Mouse (Mus musculus): ENCODE measurements at regions not wholly inside any gene's neighbourhood (a gene's known extent, or its start where the extent isn't known, plus 50 kb on each side); places are given as distances from the start of the nearest gene placed in this dataset.
A peak's percentile ranks its signal among the peaks of the same experiment; 100 is the strongest.

DNA sequence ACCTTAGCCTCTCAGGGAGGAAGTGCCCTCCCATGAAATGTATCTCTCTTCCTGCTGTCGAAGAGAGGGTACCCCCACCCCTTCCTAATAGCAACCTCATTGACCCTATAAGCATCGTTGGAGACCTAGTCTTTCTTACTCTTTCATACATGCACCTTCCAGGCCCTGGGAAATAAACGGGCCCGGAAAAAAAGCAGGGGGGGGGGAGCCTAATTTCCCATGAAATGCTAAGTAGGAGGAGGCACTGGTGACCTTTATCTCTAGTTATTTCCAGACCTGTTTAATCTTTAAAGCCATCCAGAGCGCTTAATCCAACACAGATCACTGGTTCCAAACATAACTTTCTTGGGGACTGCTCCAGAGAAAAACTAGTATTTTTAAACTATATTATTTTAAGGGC is 260.5 kb upstream of the A1bg start:
- Histone ChIP-seq H3K9me3 (ENCODE audit: low read length) (no peaks in the 10 kb centered on the region; the same call in 1 of the 2 replicates), H3K4me1 (replicated peaks; ENCODE audit: low read depth, low read length) (0 out of 2 replicates have a peak, but pooled peaks cover 5% of the 10 kb centered on the region), H3K4me3 (replicated peaks; ENCODE audit: low read length) (no peak overlapping the region), H3K27me3 (ENCODE audit: insufficient read depth, low read length) (no peaks in the 10 kb centered on the region), H3K36me3 (ENCODE audit: insufficient read depth, low read length) (no peaks in the 10 kb centered on the region)
- TF ChIP-seq CTCF (conservative IDR thresholded peaks at IDR 0.05; ENCODE audit: low read length) (no peak), POU5F1 (IDR thresholded peaks at IDR 0.05; ENCODE audit: borderline replicate concordance, low read length) (no peak), NANOG (IDR thresholded peaks at IDR 0.05; ENCODE audit: borderline replicate concordance, low read length) (no peak)

DNA sequence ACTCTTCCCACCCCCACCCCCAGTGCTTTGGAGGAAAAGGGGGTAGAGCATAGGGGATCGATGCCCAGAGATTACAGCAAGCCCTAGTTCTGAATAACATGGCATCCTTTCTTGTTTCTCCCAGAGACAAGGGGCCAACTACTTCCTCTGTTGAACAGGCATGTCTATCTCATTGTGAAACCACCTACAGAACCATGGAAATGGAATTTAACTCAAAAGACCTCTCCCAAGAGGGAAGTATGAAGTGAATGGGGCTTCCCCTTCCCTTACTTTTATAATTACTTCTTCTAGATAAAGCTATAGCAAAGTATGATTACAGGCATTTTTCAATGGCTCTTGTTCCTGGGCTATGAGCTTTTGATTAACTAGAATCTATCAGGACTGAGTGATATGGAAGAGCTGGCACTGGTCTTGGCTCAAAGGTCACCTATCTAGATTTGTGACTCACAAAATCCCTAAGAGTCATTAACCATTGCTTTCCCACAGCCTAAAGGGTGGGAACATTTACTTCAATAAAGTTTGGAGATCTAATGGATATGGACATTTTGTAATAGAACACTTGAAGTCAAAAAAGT is 246.1 kb upstream of the A1bg start:
- TF ChIP-seq POU5F1 (IDR thresholded peaks at IDR 0.05; ENCODE audit: borderline replicate concordance, low read length) (no peak), CTCF (conservative IDR thresholded peaks at IDR 0.05; ENCODE audit: low read length) (no peak), NANOG (IDR thresholded peaks at IDR 0.05; ENCODE audit: borderline replicate concordance, low read length) (no peak)

DNA sequence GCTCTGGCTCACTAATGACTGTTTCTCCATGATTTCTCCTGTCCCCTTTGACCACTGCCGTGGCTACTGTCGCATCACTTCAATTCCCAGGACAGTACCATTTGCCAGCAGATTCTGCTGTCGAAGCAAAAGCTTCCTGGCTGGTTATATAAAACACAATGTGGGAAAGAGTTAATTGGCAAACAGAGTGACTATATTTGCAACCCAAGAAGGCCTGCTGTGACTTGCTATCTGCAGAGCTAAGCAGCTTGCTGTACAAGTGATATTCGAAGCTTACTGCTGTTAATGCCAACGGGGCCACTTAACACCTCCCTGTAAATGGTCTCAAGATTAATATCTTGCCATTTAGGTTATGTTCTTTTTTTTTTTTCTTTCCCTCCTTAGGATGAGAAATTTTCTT is 242.2 kb upstream of the A1bg start:
- H3K27me3 ChIP-seq (ENCODE audit: insufficient read depth, low read length), result no peaks in the 10 kb centered on the region
- no peaks in the 10 kb centered on the region for H3K9me3 ChIP-seq (ENCODE audit: low read length)
- no peaks in the 10 kb centered on the region for H3K4me1 ChIP-seq (replicated peaks; ENCODE audit: low read depth, low read length)
- H3K4me3 ChIP-seq (replicated peaks; ENCODE audit: low read length), result no peak overlapping the region
- no peaks in the 10 kb centered on the region for H3K36me3 ChIP-seq (ENCODE audit: insufficient read depth, low read length)
- TF ChIP-seq POU5F1 (IDR thresholded peaks at IDR 0.05; ENCODE audit: borderline replicate concordance, low read length) (no peak), NANOG (IDR thresholded peaks at IDR 0.05; ENCODE audit: borderline replicate concordance, low read length) (no peak), CTCF (conservative IDR thresholded peaks at IDR 0.05; ENCODE audit: low read length) (no peak)

More for the DNA sequence above, 246.1 kb upstream of the A1bg start:
- H3K27me3 ChIP-seq (ENCODE audit: insufficient read depth, low read length), result no peaks in the 10 kb centered on the region
- no peak overlapping the region for H3K4me3 ChIP-seq (replicated peaks; ENCODE audit: low read length)
- no peaks in the 10 kb centered on the region for H3K4me1 ChIP-seq (replicated peaks; ENCODE audit: low read depth, low read length)
- no peaks in the 10 kb centered on the region for H3K36me3 ChIP-seq (ENCODE audit: insufficient read depth, low read length)
- H3K9me3 ChIP-seq (ENCODE audit: low read length), result no peaks in the 10 kb centered on the region

DNA sequence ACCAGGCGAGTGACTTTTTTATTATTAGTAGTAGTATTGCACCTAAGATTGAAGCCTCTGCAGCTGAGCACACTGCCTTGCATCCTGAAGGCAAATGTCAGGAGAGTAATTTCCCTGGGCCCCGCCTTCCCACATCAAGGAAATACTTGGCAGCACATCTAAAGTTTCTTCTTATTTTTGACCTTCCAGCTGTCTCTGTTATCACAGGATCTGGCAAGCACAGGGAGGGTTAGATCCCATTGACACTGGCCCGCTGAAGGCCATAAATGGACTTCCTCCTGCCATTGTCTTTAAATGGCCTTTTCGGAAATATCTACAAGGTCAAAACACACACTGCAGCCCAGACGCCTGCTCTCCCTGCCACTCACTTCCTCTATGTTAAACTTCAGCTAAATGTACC is 238.6 kb upstream of the A1bg start:
- no peak overlapping the region for H3K4me3 ChIP-seq (replicated peaks; ENCODE audit: low read length)
- 0 out of 2 replicates have a peak, but pooled peaks cover 7% of the 10 kb centered on the region for H3K4me1 ChIP-seq (replicated peaks; ENCODE audit: low read depth, low read length)
- no peaks in the 10 kb centered on the region for H3K9me3 ChIP-seq (ENCODE audit: low read length)
- H3K36me3 ChIP-seq (ENCODE audit: insufficient read depth, low read length), result no peaks in the 10 kb centered on the region
- peaks cover 17% of the 10 kb centered on the region for H3K27me3 ChIP-seq (ENCODE audit: insufficient read depth, low read length)
- no peak for TF ChIP-seq NANOG (IDR thresholded peaks at IDR 0.05; ENCODE audit: borderline replicate concordance, low read length)
- TF ChIP-seq POU5F1 (IDR thresholded peaks at IDR 0.05; ENCODE audit: borderline replicate concordance, low read length), result no peak
- no peak for TF ChIP-seq CTCF (conservative IDR thresholded peaks at IDR 0.05; ENCODE audit: low read length)

DNA sequence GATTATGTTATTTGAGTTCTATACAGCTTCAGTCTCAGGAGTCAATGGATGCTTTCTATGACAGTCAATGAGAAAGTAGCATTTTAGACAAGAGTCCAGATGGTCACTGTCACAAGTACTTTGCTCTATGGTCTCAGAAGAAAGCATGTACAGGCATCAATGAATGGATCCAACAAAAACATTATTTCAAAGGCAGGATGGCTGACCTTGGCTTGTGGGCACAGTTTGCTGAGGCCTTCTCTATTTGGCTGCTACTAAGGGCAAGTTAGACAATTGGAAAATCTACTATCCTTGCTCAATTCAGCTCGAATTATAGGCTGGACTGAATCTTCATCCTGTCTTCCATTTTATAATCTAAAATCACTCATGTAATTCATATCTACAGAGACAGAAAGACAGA is 237.9 kb upstream of the A1bg start:
- H3K4me3 ChIP-seq (replicated peaks; ENCODE audit: low read length), result no peak overlapping the region
- no peak for TF ChIP-seq POU5F1 (IDR thresholded peaks at IDR 0.05; ENCODE audit: borderline replicate concordance, low read length)
- no peak for TF ChIP-seq NANOG (IDR thresholded peaks at IDR 0.05; ENCODE audit: borderline replicate concordance, low read length)
- no peak for TF ChIP-seq CTCF (conservative IDR thresholded peaks at IDR 0.05; ENCODE audit: low read length)
- no peaks in the 10 kb centered on the region for H3K9me3 ChIP-seq (ENCODE audit: low read length)
- H3K4me1 ChIP-seq (replicated peaks; ENCODE audit: low read depth, low read length), result 0 out of 2 replicates have a peak, but pooled peaks cover 7% of the 10 kb centered on the region
- H3K27me3 ChIP-seq (ENCODE audit: insufficient read depth, low read length), result peaks cover 17% of the 10 kb centered on the region
- H3K36me3 ChIP-seq (ENCODE audit: insufficient read depth, low read length), result no peaks in the 10 kb centered on the region

DNA sequence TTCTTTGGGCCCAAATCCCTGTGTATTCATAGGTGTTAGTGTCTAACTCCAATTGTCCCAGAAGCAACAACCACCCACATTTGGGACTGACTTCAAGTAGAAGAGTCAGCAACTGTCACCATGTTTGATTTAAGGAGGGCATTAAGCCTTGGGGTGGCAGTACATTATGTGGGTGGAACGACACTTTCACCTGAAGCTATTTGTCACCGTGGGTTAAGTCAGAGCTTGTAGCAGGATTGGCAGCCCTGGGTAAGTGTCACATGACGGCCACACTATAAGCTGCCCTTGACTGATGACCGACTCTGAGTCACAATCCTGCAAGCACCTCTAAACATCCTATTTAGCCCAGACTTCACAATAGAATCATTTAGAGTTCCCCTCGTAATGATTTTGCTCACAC is 236.7 kb upstream of the A1bg start:
- peaks cover 17% of the 10 kb centered on the region for H3K27me3 ChIP-seq (ENCODE audit: insufficient read depth, low read length)
- no peaks in the 10 kb centered on the region for H3K9me3 ChIP-seq (ENCODE audit: low read length)
- 0 out of 2 replicates have a peak, but pooled peaks cover 7% of the 10 kb centered on the region for H3K4me1 ChIP-seq (replicated peaks; ENCODE audit: low read depth, low read length)
- no peak overlapping the region for H3K4me3 ChIP-seq (replicated peaks; ENCODE audit: low read length)
- no peaks in the 10 kb centered on the region for H3K36me3 ChIP-seq (ENCODE audit: insufficient read depth, low read length)
- TF ChIP-seq CTCF (conservative IDR thresholded peaks at IDR 0.05; ENCODE audit: low read length) (no peak), POU5F1 (IDR thresholded peaks at IDR 0.05; ENCODE audit: borderline replicate concordance, low read length) (no peak), NANOG (IDR thresholded peaks at IDR 0.05; ENCODE audit: borderline replicate concordance, low read length) (no peak)

DNA sequence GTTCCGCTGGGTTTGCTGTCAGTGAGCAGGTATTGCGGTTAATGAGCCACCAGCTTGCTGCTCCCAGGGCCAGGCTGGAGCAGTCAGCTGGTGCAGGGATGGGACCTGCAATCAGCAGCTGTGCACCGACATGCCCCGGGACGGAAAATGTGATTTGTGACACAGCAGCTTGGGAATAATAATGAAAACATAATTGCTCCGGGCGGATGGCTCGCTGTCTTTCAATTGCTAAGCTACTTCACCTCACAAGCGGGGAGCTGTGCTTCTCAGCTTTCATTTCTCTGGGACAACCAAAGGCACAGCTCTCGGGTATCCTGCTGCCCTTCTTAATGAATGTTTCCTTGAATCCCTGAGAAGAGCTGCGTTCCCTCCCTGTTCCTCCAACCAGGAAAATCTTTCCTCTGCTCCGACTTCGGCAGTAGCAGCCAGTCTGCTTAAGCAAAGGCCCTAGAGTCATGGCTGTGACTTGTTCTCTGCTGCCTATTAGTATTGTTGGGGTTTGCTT is 235.3 kb upstream of the A1bg start:
- H3K9me3 ChIP-seq (ENCODE audit: low read length), result no peaks in the 10 kb centered on the region
- H3K4me3 ChIP-seq (replicated peaks; ENCODE audit: low read length), result peak overlapping the region; percentile 26
- H3K4me1 ChIP-seq (replicated peaks; ENCODE audit: low read depth, low read length), result peaks cover 11% of the 10 kb centered on the region
- H3K27me3 ChIP-seq (ENCODE audit: insufficient read depth, low read length), result peaks cover 17% of the 10 kb centered on the region
- TF ChIP-seq NANOG (IDR thresholded peaks at IDR 0.05; ENCODE audit: borderline replicate concordance, low read length) (no peak), POU5F1 (IDR thresholded peaks at IDR 0.05; ENCODE audit: borderline replicate concordance, low read length) (no peak), CTCF (conservative IDR thresholded peaks at IDR 0.05; ENCODE audit: low read length) (no peak)
- H3K36me3 ChIP-seq (ENCODE audit: insufficient read depth, low read length), result no peaks in the 10 kb centered on the region

DNA sequence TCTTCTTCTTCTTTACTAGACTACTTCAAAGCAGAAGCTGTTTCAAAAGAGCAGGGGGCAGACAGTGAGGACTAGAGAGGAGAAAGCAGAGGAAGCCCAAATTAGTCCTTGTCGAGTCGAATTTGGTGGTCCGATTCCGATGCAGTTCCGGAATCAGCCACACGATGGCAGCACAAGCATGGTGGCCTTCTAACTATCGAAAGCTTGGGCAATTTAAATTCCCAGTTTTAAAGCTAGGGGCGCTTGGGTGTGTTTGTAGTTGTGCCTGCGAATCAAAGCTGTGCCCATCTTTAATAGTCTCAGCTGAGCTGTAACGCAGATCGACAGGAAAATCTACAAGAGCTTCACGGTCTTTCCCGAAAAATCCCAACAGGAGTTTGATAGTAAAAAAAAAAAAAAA is 234.7 kb upstream of the A1bg start:
- Histone ChIP-seq H3K36me3 (ENCODE audit: insufficient read depth, low read length) (no peaks in the 10 kb centered on the region), H3K4me3 (replicated peaks; ENCODE audit: low read length) (no peak overlapping the region), H3K9me3 (ENCODE audit: low read length) (no peaks in the 10 kb centered on the region), H3K27me3 (ENCODE audit: insufficient read depth, low read length) (peaks cover 17% of the 10 kb centered on the region), H3K4me1 (replicated peaks; ENCODE audit: low read depth, low read length) (peaks cover 11% of the 10 kb centered on the region)
- TF ChIP-seq CTCF (conservative IDR thresholded peaks at IDR 0.05; ENCODE audit: low read length) (peak; percentile 97), POU5F1 (IDR thresholded peaks at IDR 0.05; ENCODE audit: borderline replicate concordance, low read length) (no peak)

DNA sequence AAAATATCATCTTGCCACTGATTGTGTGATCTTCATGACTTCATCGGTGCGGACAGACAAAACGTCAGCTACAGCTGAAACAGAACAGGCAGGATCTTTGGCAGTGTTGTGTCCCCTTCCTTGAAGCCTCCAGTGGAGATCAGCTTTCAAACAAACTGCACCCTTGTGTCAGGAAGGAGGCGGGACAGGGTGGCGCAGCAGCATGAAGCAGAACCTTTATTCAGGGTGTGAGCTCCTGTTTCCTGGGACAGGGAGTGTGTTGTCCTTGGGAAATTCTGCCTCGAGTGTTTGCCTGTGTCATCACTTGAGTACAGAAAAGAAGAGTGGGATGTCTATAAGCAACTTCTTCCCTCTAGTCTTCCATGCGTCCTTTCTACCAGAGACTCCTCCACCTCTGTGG is 232.7 kb upstream of the A1bg start:
- Histone ChIP-seq H3K27me3 (ENCODE audit: insufficient read depth, low read length) (peaks cover 17% of the 10 kb centered on the region), H3K4me3 (replicated peaks; ENCODE audit: low read length) (no peak overlapping the region), H3K9me3 (ENCODE audit: low read length) (no peaks in the 10 kb centered on the region), H3K4me1 (replicated peaks; ENCODE audit: low read depth, low read length) (peaks cover 11% of the 10 kb centered on the region), H3K36me3 (ENCODE audit: insufficient read depth, low read length) (no peaks in the 10 kb centered on the region)
- TF ChIP-seq CTCF (conservative IDR thresholded peaks at IDR 0.05; ENCODE audit: low read length) (no peak), NANOG (IDR thresholded peaks at IDR 0.05; ENCODE audit: borderline replicate concordance, low read length) (no peak), POU5F1 (IDR thresholded peaks at IDR 0.05; ENCODE audit: borderline replicate concordance, low read length) (no peak)
